Mouse (Mus musculus) ES-Bruce4 (cell line): ENCODE measurements around the gene Phgr1. TPM values are rescaled to one million over a fixed set of nuclear protein-coding genes. Genes with fewer than 3 reads are reported as not detected.

Source experiments
- H3K27ac ChIP-seq: 2 replicates; pipeline ENCODE4 v1.5.1; 2012; ENCODE audit warnings: low read length, inconsistent platforms; ENCODE audit not compliant: insufficient read depth
- H3K27me3 ChIP-seq: 2 replicates; pipeline ENCODE4 v1.6.1; 2012; ENCODE audit warnings: mild to moderate bottlenecking, low read length, inconsistent platforms; ENCODE audit not compliant: control insufficient read depth, poor library complexity, insufficient read depth, severe bottlenecking
- H3K36me3 ChIP-seq: 2 replicates; pipeline ENCODE4 v1.6.1; 2012; ENCODE audit warnings: inconsistent platforms, mild to moderate bottlenecking, low read length, moderate library complexity; ENCODE audit not compliant: control insufficient read depth, poor library complexity, insufficient read depth, severe bottlenecking
- H3K4me1 ChIP-seq: one replicate; pipeline ENCODE4 v1.8.1; 2011; ENCODE audit warnings: low read length; ENCODE audit not compliant: control insufficient read depth, insufficient read depth
- H3K4me3 ChIP-seq: 2 replicates; pipeline ENCODE4 v1.5.1; 2011; ENCODE audit warnings: low read depth, mild to moderate bottlenecking, low read length
- H3K9ac ChIP-seq: 2 replicates; pipeline ENCODE4 v1.6.1; 2012; ENCODE audit warnings: low read depth, mild to moderate bottlenecking, inconsistent platforms; ENCODE audit not compliant: poor library complexity, severe bottlenecking
- H3K9me3 ChIP-seq: replicated peaks from 2 replicates; pipeline ENCODE4 v1.6.1; 2012; ENCODE audit warnings: mild to moderate bottlenecking, low read length, inconsistent platforms; ENCODE audit not compliant: control insufficient read depth, poor library complexity, insufficient read depth, severe bottlenecking
- CTCF ChIP-seq: IDR thresholded peaks from one replicate; pipeline ENCODE4 v1.8.1; 2011; ENCODE audit warnings: low read depth, low read length
- EP300 ChIP-seq: IDR thresholded peaks from 2 replicates; pipeline ENCODE4 v1.6.1; 2011; ENCODE audit warnings: low read depth, low read length; ENCODE audit not compliant: insufficient read depth
- POLR2A ChIP-seq: IDR thresholded peaks from one replicate; pipeline ENCODE4 v1.8.1; 2011; ENCODE audit warnings: low read length; ENCODE audit not compliant: insufficient read depth
- polyA plus RNA-seq: library from polyadenylated mRNA; stranded (reverse); fragments of >200 nt; gene quantifications from 2 replicates; pipeline ENCODE4 v1.2.4, GENCODE M21; 2011; ENCODE audit warnings: low read depth; ENCODE audit not compliant: missing spikeins, insufficient read depth, insufficient read length

Gene Phgr1
- polyA plus RNA-seq, 1 experiment = not detected

DNA sequence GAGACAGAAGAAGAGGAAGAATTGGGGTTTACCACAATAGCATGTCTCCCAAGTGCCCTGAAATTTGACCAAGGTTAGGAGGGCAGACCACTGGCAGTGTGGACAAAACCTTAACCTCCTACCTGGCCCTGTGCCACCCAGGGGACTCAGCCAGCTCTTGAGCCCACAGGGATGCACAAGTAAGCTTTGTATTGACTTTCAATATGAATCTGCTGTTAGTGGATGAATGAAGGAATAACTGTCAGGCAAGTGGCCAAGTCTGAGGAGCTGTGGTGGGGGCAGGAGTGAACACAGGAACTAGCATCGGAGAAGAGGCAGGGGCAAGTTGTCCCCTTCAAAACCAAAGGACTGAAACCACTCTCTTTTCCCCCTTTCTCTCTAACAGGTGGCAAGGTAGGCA, 2.8 kb downstream of the Phgr1 start:
- Histone ChIP-seq H3K4me1 (peaks cover 2% of the 10 kb centered on the region), H3K9ac (no peak overlapping the region), H3K36me3 (no peaks in the 10 kb centered on the region), H3K4me3 (no peak overlapping the region), H3K9me3 (no peaks in the 10 kb centered on the region), H3K27ac (no peak overlapping the region), H3K27me3 (no peaks in the 10 kb centered on the region)
- TF ChIP-seq POLR2A (no peak), EP300 (no peak), CTCF (no peak)

DNA sequence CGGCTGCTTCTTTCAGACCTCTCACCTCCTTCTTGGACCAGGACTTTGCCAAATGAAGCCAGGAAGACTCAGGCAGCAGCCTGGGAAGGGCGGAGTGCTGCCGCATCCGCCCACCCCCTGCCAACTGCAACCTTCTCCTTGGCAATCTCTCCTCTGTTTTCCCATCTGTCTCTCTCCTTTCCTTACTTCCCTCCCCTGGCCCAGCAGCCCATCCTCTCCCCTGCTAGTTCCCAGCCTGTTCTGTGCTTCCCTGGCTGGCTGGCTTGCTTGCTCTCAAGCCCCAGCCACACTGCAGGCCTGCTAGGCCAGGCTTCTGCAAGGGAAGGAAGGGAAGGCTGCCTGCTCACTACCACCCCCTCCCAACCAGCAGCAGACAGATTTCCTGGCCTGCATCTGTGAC, 3.3 kb downstream of the Phgr1 start:
- Histone ChIP-seq H3K36me3 (no peaks in the 10 kb centered on the region), H3K27ac (no peak overlapping the region), H3K4me3 (no peak overlapping the region), H3K4me1 (peaks cover 2% of the 10 kb centered on the region), H3K9me3 (no peaks in the 10 kb centered on the region), H3K27me3 (no peaks in the 10 kb centered on the region), H3K9ac (no peak overlapping the region)
- TF ChIP-seq EP300 (no peak), POLR2A (no peak), CTCF (no peak)

DNA sequence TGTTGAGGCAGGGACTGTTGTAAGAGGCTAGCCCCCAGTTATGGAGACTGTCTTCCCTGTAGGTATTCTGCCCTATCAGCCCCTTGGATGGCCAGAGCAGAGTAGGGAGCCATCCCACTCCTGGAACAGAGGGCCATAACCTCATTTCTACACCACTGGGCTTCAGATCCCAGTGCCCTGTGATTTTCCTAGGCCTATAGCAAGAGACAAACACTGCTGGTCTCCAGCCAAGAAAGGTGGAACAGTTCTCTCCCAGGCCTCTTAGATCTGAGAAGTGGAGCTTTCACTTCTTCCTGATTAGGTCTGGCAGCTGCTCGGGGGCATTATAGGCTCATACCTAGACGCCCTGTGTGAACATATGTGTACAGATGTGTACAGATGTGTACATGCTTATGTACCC, 3.7 kb downstream of the Phgr1 start:
- no peak for TF ChIP-seq CTCF
- TF ChIP-seq EP300 = no peak
- TF ChIP-seq POLR2A = no peak
- Histone ChIP-seq H3K4me3 (no peak overlapping the region), H3K9me3 (no peaks in the 10 kb centered on the region), H3K27me3 (no peaks in the 10 kb centered on the region), H3K4me1 (peaks cover 2% of the 10 kb centered on the region), H3K27ac (no peak overlapping the region), H3K9ac (no peak overlapping the region), H3K36me3 (no peaks in the 10 kb centered on the region)

- Histone ChIP-seq H3K27me3 (no peaks in the 10 kb centered on the region), H3K4me1 (peaks cover 2% of the 10 kb centered on the region), H3K36me3 (no peaks in the 10 kb centered on the region), H3K27ac (no peak overlapping the region), H3K9ac (no peak overlapping the region), H3K9me3 (no peaks in the 10 kb centered on the region), H3K4me3 (no peak overlapping the region)
- TF ChIP-seq CTCF = no peak
- no peak for TF ChIP-seq POLR2A
- TF ChIP-seq EP300 = no peak
Observed at GRCm38 (mm10) chr2:118778418-118778817, 5.8 kb downstream of the Phgr1 start.

- TF ChIP-seq POLR2A (no peak), EP300 (no peak), CTCF (no peak)
- Histone ChIP-seq H3K4me1 (peaks cover 2% of the 10 kb centered on the region), H3K4me3 (0 out of 2 replicates have a peak overlapping the region, but pooled peaks have one; percentile 14), H3K9ac (0 out of 2 replicates have a peak overlapping the region, but pooled peaks have one; percentile 25), H3K36me3 (no peaks in the 10 kb centered on the region), H3K27me3 (no peaks in the 10 kb centered on the region), H3K9me3 (no peaks in the 10 kb centered on the region), H3K27ac (no peak overlapping the region)
Observed at GRCm38 (mm10) chr2:118779065-118779464, 6.5 kb downstream of the Phgr1 start.

GRCm38 (mm10) chr2:118779504-118780480, 7.2 kb downstream of the Phgr1 start, which contains the start of gene Disp2:
Gene Disp2, plus strand, starts transcription at chr2:118779719.
- Histone ChIP-seq H3K4me1 (peaks cover 2% of the 10 kb centered on the region), H3K27ac (no peak within 1 kb of the TSS), H3K9me3 (no peaks in the 10 kb centered on the region), H3K27me3 (no peaks in the 10 kb centered on the region), H3K4me3 (peak within 1 kb of the TSS; percentile 14; the same call in 1 of the 2 replicates), H3K36me3 (no peaks in the 10 kb centered on the region), H3K9ac (0 out of 2 replicates have a peak within 1 kb of the TSS, but pooled peaks have one; percentile 25)
- TF ChIP-seq EP300 = 0 out of 2 replicates have a peak, but pooled peaks have one; percentile 9
- TF ChIP-seq POLR2A = peak; percentile 71
- no peak for TF ChIP-seq CTCF
